Mouse (Mus musculus) liver, postnatal 0 days (tissue): Measurements from ENCODE around the gene Timp1. TPM values are rescaled to one million over a fixed set of nuclear protein-coding genes. Genes with fewer than 3 reads are reported as not detected.

Experiments used
- ATAC-seq: fragments of 200-750 bp; cut with Nextera tagmentation; 2 replicates; pipeline ENCODE4 v1.8.0; 2017; ENCODE audit warnings: mild to moderate bottlenecking, moderate library complexity
- DNase-seq: peaks from one replicate; pipeline ENCODE4 v3.0.0-alpha.2; 2016
- H3K27ac ChIP-seq: fragments of 300-500 bp; sonication (generic); 2 replicates; pipeline ENCODE4 v1.5.1; 2014; ENCODE audit warnings: antibody characterized with exemption, moderate library complexity, mild to moderate bottlenecking, low read depth
- H3K27me3 ChIP-seq: fragments of 300-500 bp; sonication (generic); 2 replicates; pipeline ENCODE4 v1.6.1; 2014; ENCODE audit warnings: low read length, control low read depth, mixed read lengths; ENCODE audit not compliant: insufficient read depth
- H3K36me3 ChIP-seq: fragments of 300-500 bp; sonication (generic); replicated peaks from 2 replicates; pipeline ENCODE4 v1.6.1; 2014; ENCODE audit warnings: mild to moderate bottlenecking, control low read depth, low read length, moderate library complexity, mixed read lengths; ENCODE audit not compliant: insufficient read depth
- H3K4me1 ChIP-seq: fragments of 300-500 bp; sonication (generic); 2 replicates; pipeline ENCODE4 v1.6.1; 2014; ENCODE audit warnings: antibody characterized with exemption, mild to moderate bottlenecking, control low read depth; ENCODE audit not compliant: insufficient read depth
- H3K4me2 ChIP-seq: fragments of 300-500 bp; sonication (generic); 2 replicates; pipeline ENCODE4 v1.6.1; 2014; ENCODE audit warnings: low read depth, mild to moderate bottlenecking, low read length, moderate library complexity, mixed read lengths
- H3K4me3 ChIP-seq: fragments of 300-500 bp; sonication (generic); 2 replicates; pipeline ENCODE4 v1.5.1; 2014; ENCODE audit warnings: low read depth, low read length
- H3K9ac ChIP-seq: fragments of 300-500 bp; sonication (generic); replicated peaks from 2 replicates; pipeline ENCODE4 v1.6.1; 2014; ENCODE audit warnings: mild to moderate bottlenecking, moderate library complexity
- H3K9me3 ChIP-seq: fragments of 300-500 bp; sonication (generic); 2 replicates; pipeline ENCODE4 v1.6.1; 2016; ENCODE audit warnings: mild to moderate bottlenecking, control low read depth, low read length, mixed read lengths
- CTCF ChIP-seq: sonication (generic); IDR thresholded peaks from 2 replicates; pipeline ENCODE4 v1.5.1; 2016; ENCODE audit warnings: antibody characterized with exemption, low read depth
- EP300 ChIP-seq: IDR thresholded peaks from 2 replicates; pipeline ENCODE4 v1.6.1; 2016; ENCODE audit warnings: antibody characterized with exemption, low read depth, mild to moderate bottlenecking
- WGBS: fragments of 180-500 bp; shearing (Covaris S2); extraction: QIAGEN DNeasy Blood & Tissue Kit; methylation state at CpG from one replicate; pipeline ENCODE4 v1.1.7; 2014; ENCODE audit not compliant: insufficient replicate concordance; 5-methylcytosine and 5-hydroxymethylcytosine counted together
- polyA plus RNA-seq: library from polyadenylated mRNA; unstranded; fragments of >200 nt; fragmentation: Nextera tagmentation; extraction: Ambion mirVana; gene quantifications from 2 replicates; pipeline ENCODE4 v1.2.1, GENCODE M21; 2015

Timp1 gene
- polyA plus RNA-seq, 1 experiment from 2014 or later = 2.2 TPM

DNA sequence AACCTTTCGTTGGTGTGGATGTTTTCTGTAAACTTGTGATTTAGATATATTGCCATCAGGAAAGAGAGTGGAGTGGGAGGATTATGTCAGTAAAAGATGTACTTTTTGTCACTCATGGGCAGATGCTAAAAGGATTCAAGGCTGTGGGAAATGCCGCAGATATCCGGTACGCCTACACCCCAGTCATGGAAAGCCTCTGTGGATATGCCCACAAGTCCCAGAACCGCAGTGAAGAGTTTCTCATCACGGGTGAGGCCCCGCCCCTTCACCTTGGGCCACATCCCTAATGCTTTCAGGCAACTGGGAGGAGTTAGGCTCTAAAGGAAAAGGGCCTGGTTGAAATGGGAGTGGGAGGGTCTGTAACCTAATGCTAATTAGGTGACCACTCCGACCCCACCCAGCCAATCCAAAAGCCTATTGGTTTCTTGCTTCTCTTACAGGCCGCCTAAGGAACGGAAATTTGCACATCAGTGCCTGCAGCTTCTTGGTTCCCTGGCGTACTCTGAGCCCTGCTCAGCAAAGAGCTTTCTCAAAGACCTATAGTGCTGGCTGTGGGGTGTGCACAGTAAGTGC, 3.0 kb downstream of the Timp1 start:
- H3K27me3 ChIP-seq = no peaks in the 10 kb centered on the region
- ATAC-seq = no peak
- H3K4me3 ChIP-seq = no peak overlapping the region
- no peak overlapping the region for H3K27ac ChIP-seq
- H3K9ac ChIP-seq = no peak overlapping the region
- WGBS = 39% methylated on average over 11 of the region's 11 CpGs
- no peak for DNase-seq
- H3K4me1 ChIP-seq = no peaks in the 10 kb centered on the region
- H3K4me2 ChIP-seq = no peak overlapping the region
- no peaks in the 10 kb centered on the region for H3K36me3 ChIP-seq
- H3K9me3 ChIP-seq = no peaks in the 10 kb centered on the region
- TF ChIP-seq EP300 (no peak), CTCF (no peak)

DNA sequence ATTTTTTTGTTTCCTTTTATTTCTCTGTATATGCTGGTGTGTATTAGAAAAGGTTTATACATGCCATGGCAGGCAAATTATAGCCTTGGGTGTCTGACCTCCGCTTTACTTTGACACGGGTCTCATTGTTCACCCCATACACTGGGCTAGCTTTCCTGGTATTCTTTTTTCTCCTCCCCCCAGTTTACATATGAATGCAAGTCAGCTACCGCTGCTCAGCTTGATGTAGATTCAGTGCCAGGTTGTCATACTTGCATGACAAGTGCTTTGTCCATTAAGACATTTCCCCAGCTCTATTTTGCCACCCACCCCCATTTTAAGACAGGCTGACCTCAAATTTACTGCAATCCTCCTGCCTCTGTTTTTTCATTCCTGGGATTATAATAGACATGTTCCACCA, 5.3 kb downstream of the Timp1 start:
- ATAC-seq (no peak), DNase-seq (no peak)
- Histone ChIP-seq H3K36me3 (no peaks in the 10 kb centered on the region), H3K9ac (no peak overlapping the region), H3K4me2 (no peak overlapping the region), H3K4me1 (no peaks in the 10 kb centered on the region), H3K9me3 (no peaks in the 10 kb centered on the region), H3K4me3 (no peak overlapping the region), H3K27ac (no peak overlapping the region), H3K27me3 (no peaks in the 10 kb centered on the region)
- WGBS = 76% methylated on average over 3 of the region's 3 CpGs
- TF ChIP-seq EP300 (no peak), CTCF (no peak)

DNA sequence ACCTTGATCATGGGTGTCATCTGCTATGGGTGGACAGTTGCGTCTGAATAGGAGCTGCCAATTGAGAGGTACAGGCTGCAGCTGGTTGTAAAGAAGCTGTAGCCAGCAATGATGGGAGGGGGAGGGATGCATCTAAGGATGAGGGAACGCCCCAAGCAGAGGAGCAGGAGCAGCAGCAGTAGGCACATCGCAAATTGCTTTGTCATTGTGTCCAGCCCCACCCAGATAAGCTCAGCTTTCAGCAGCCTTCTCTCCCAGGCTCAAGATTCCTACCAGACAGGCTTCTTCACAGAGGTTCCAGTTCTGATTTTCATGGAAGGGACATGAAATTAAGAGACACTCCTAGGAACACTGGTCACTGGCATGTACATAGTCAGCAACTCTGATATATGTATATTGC, 40.1 kb downstream of the Timp1 start:
- Histone ChIP-seq H3K36me3 (no peaks in the 10 kb centered on the region), H3K9ac (no peak overlapping the region), H3K27ac (no peak overlapping the region), H3K9me3 (no peaks in the 10 kb centered on the region), H3K4me1 (no peaks in the 10 kb centered on the region), H3K4me3 (no peak overlapping the region), H3K4me2 (no peak overlapping the region), H3K27me3 (no peaks in the 10 kb centered on the region)
- TF ChIP-seq EP300 (no peak), CTCF (no peak)
- DNase-seq (no peak), ATAC-seq (peak; percentile 50; the same call in 1 of the 2 replicates)
- WGBS = 36% methylated on average over 3 of the region's 3 CpGs

DNA sequence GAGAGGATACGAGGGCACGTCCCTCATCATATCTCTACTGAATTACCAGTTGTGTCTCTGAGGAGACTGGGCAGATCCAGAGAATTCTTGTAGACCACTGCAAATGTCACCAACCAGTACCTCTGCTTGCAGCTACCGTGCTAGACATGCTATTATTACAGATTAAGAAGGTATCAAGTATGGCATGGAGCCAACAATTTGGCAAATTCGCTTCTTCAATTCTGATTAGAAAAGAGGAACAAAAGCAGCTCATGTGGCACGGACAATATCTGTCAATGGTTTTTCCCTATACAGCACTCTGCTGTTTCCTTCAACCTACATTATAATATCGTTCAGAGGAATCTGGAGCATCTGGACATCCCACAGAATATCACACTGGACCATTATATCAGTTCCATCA, 43.8 kb downstream of the Timp1 start:
- no peaks in the 10 kb centered on the region for H3K4me1 ChIP-seq
- no peak overlapping the region for H3K9ac ChIP-seq
- no peak overlapping the region for H3K4me3 ChIP-seq
- peaks cover 4% of the 10 kb centered on the region; the same call in 1 of the 2 replicates for H3K27me3 ChIP-seq
- no peak overlapping the region for H3K27ac ChIP-seq
- no peak for ATAC-seq
- H3K9me3 ChIP-seq = no peaks in the 10 kb centered on the region
- DNase-seq = no peak
- H3K4me2 ChIP-seq = no peak overlapping the region
- WGBS = 60% methylated on average over 6 of the region's 6 CpGs
- no peaks in the 10 kb centered on the region for H3K36me3 ChIP-seq
- no peak for TF ChIP-seq EP300
- no peak for TF ChIP-seq CTCF

DNA sequence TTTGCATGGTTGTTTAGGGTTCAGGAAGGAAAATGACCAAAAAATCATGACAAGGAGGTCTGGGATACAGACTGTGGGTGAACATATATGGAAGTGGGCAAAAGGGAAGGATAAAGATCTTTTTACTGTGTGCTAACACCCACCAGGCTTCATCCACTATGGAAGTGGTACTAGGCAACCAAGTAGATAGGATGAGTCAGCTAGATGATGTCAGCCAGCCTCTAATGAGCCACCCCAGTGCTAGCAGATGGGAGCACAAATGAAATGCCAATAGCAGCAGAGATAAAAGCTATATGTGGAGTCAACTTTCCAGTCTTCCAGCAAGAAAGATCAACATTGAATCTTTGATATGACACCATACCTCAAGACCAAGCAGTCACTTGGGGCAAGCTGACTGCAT, 45.1 kb downstream of the Timp1 start:
- H3K36me3 ChIP-seq = no peaks in the 10 kb centered on the region
- no peak overlapping the region for H3K27ac ChIP-seq
- H3K4me1 ChIP-seq = no peaks in the 10 kb centered on the region
- no peak for ATAC-seq
- H3K9ac ChIP-seq = no peak overlapping the region
- TF ChIP-seq EP300 (no peak), CTCF (no peak)
- peaks cover 12% of the 10 kb centered on the region for H3K27me3 ChIP-seq
- DNase-seq = no peak
- no peaks in the 10 kb centered on the region for H3K9me3 ChIP-seq
- H3K4me3 ChIP-seq = no peak overlapping the region
- no peak overlapping the region for H3K4me2 ChIP-seq

DNA sequence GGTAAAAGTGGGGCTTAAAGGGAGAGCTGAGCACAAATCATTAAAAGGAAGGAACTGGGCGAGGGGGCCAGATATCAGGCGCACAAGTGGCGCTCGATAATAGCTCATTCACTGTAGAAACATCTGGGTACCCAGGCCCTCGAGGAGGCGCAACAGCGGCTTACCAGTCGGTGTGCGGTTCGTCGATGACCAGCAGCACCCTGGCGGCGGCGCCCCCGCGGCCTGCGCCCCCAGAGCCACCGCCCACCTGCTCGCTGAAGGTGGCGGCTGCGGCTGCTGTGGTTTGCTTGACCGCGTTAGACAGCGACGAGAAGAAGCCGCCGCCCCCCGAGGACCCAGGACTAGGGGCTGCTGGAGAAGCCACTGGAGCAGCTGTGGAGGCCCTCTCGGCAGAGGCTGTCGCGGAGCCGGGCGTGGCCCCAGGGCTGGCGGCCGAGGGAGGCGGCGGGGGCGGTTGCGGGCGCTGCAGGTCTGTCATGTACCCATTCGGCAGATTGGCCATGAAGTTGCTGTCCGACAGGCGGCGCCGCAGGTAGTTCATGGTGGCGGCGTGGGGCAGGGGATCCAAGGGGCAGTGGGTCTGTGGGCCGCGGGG, 50.4 kb downstream of the Timp1 start:
- 15% methylated on average over 43 of the region's 49 CpGs for WGBS
- no peak overlapping the region for H3K27ac ChIP-seq
- H3K4me2 ChIP-seq = peak overlapping the region; percentile 69
- H3K36me3 ChIP-seq = no peaks in the 10 kb centered on the region
- ATAC-seq = peak; percentile 23; the same call in 1 of the 2 replicates
- H3K4me3 ChIP-seq = peak overlapping the region; percentile 40
- H3K9me3 ChIP-seq = no peaks in the 10 kb centered on the region
- peaks cover 24% of the 10 kb centered on the region for H3K27me3 ChIP-seq
- no peak overlapping the region for H3K9ac ChIP-seq
- TF ChIP-seq EP300 (no peak), CTCF (no peak)
- DNase-seq = no peak
- 0 out of 2 replicates have a peak, but pooled peaks cover 4% of the 10 kb centered on the region for H3K4me1 ChIP-seq
